ENCODE assay signal across 30 mouse cellular contexts in the genomic region with DNA sequence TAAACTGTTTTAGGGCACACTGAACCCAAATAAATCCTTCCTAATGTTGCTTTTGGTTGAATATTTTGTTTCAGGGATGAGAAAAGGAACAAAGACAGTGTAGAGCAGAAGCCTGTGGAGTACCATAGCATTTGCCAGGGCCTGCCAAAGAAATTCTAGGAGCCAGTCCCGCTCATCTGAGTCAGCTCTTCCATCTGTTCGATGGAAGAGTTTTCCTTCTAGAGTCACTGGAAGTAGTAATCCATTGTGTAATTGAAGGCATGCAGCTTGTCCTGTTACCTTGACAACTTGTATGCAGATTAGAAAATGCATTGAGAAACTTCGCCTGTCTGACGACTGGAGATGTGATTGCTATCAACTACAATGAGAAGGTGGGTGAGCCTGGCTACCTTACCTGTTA. TPM values are rescaled to one million over a fixed set of nuclear protein-coding genes. Genes with fewer than 3 reads are reported as not detected.
DNase-seq lines count a peak whose midpoint lies in the region; ATAC-seq and TF ChIP-seq lines count a peak whose summit lies in the region.
"Had no signal": no experiment of that assay in that cellular context is flagged by ENCODE, and none has a peak within 500 bp of the region (broad histone marks: within the 10 kb centered on the region; RNA-seq: fewer than 3 reads in every experiment).

No protein-coding gene starts in this region.

- 58% methylated on average over 4 of the region's 4 CpGs for WGBS in forebrain, postnatal 0 days
- 79% methylated on average over 4 of the region's 4 CpGs for WGBS in forebrain, embryonic 11.5 days

- DNase-seq in forebrain, postnatal 0 days: peak; percentile 34
- DNase-seq in forebrain, embryonic 11.5 days (ENCODE audit: low spot score): no peak
- peak; percentile 9 to 21 for DNase-seq in left cerebral cortex, adult 18-20 months (ENCODE audit: low spot score in 2 of 2)
- no peak for DNase-seq in left cerebral cortex, postnatal 4 days
- no peak for DNase-seq in MEL (ENCODE audit: low read depth, low spot score)
- peak; percentile 72 for DNase-seq in layer of hippocampus, adult 9-11 months
- DNase-seq in cerebellum, adult 18-20 months: no peak
- no peak for DNase-seq in heart, adult 11 months
- DNase-seq: adrenal gland, postnatal 14 days; cerebellum, adult 9-10 months; gastrocnemius, postnatal 14 days; heart, adult 18-20 months; heart, postnatal 10 days; kidney, adult 9 months; kidney, postnatal 25 days; lung, embryonic 14.5 days; lung, postnatal 4 days; midbrain, embryonic 14.5 days; retina, postnatal 1 day; thymus, postnatal 14 days had no signal

- no peaks in the 10 kb centered on the region for H3K4me1 ChIP-seq in forebrain, postnatal 0 days (ENCODE audit: insufficient read depth)
- no peaks in the 10 kb centered on the region for H3K4me1 ChIP-seq in forebrain, embryonic 11.5 days (replicated peaks; ENCODE audit: control insufficient read depth, insufficient read depth, low read length)
- H3K4me1 ChIP-seq in MEL (ENCODE audit: control insufficient read depth in 1 of 2, insufficient read depth in 2 of 2, low read length in 2 of 2): peaks cover 17 to 26% of the 10 kb centered on the region in 2 experiments
- H3K4me1 ChIP-seq: embryonic facial prominence, embryonic 10.5 days; heart, embryonic 12.5 days had no signal

- no peak for TF ChIP-seq EP300 in MEL (IDR thresholded peaks at IDR 0.05; ENCODE audit: low read depth in 1 of 2, low read length in 2 of 2)

- H3K36me3 ChIP-seq in forebrain, postnatal 0 days (ENCODE audit: insufficient read depth): peaks cover 93% of the 10 kb centered on the region
- H3K36me3 ChIP-seq in forebrain, embryonic 11.5 days (ENCODE audit: control insufficient read depth, insufficient read depth, low read length): peaks cover 26% of the 10 kb centered on the region; the same call in 1 of the 2 replicates
- H3K36me3 ChIP-seq in MEL (ENCODE audit: control insufficient read depth in 1 of 2, insufficient read depth in 2 of 2, low read length in 2 of 2): peaks cover 23 to 50% of the 10 kb centered on the region in 2 experiments

- no peak overlapping the region for H3K4me2 ChIP-seq in forebrain, postnatal 0 days (ENCODE audit: low read depth)
- no peak overlapping the region for H3K4me2 ChIP-seq in forebrain, embryonic 11.5 days (ENCODE audit: low read depth, low read length, severe bottlenecking)
- H3K4me2 ChIP-seq: heart, embryonic 12.5 days; lung, embryonic 14.5 days had no signal

- no peak for TF ChIP-seq RAD21 in MEL (IDR thresholded peaks at IDR 0.05; ENCODE audit: low read depth, low read length)

- H3K9ac ChIP-seq in forebrain, postnatal 0 days: no peak overlapping the region
- H3K9ac ChIP-seq in forebrain, embryonic 11.5 days (ENCODE audit: low read length): no peak overlapping the region
- no peak overlapping the region for H3K9ac ChIP-seq in MEL (ENCODE audit: control insufficient read depth, low read depth, low read length, poor library complexity, severe bottlenecking)
- H3K9ac ChIP-seq: heart, embryonic 12.5 days; liver, embryonic 14.5 days; lung, embryonic 14.5 days had no signal

- H3K79me2 ChIP-seq in MEL (ENCODE audit: control insufficient read depth, insufficient read depth, low read length, poor library complexity): no peaks in the 10 kb centered on the region

- no peaks in the 10 kb centered on the region for H3K27me3 ChIP-seq in forebrain, postnatal 0 days (ENCODE audit: insufficient read depth, low read length)
- H3K27me3 ChIP-seq in forebrain, embryonic 11.5 days (ENCODE audit: control insufficient read depth, insufficient read depth, low read length): no peaks in the 10 kb centered on the region
- H3K27me3 ChIP-seq in MEL (ENCODE audit: control insufficient read depth in 1 of 2, insufficient read depth in 2 of 2, low read length in 2 of 2): no peaks in the 10 kb centered on the region
- H3K27me3 ChIP-seq: heart, embryonic 12.5 days had no signal

- H3K4me3 ChIP-seq in forebrain, postnatal 0 days (ENCODE audit: low read depth, low read length): no peak overlapping the region
- no peak overlapping the region for H3K4me3 ChIP-seq in forebrain, embryonic 11.5 days (ENCODE audit: low read depth, low read length)
- no peak overlapping the region for H3K4me3 ChIP-seq in MEL (ENCODE audit: control insufficient read depth in 1 of 2, insufficient read depth in 1 of 2, low read depth in 2 of 2, low read length in 2 of 2)
- H3K4me3 ChIP-seq: embryonic facial prominence, embryonic 10.5 days; heart, embryonic 12.5 days had no signal

- no peak for TF ChIP-seq POLR2A in MEL (IDR thresholded peaks at IDR 0.05; ENCODE audit: control insufficient read depth in 1 of 2, insufficient read depth in 1 of 2, low read depth in 1 of 2, low read length in 2 of 2, poor library complexity in 1 of 2)

- H3K9me3 ChIP-seq in forebrain, postnatal 0 days (ENCODE audit: low read length): no peaks in the 10 kb centered on the region
- no peaks in the 10 kb centered on the region for H3K9me3 ChIP-seq in forebrain, embryonic 11.5 days (ENCODE audit: control insufficient read depth, low read length)
- no peaks in the 10 kb centered on the region for H3K9me3 ChIP-seq in MEL (replicated peaks; ENCODE audit: insufficient read depth, low read length)
- H3K9me3 ChIP-seq: embryonic facial prominence, embryonic 10.5 days; heart, embryonic 12.5 days had no signal

- H3K27ac ChIP-seq in forebrain, postnatal 0 days (ENCODE audit: low read depth, low read length): peak overlapping the region; percentile 17; the same call in 1 of the 2 replicates
- no peak overlapping the region for H3K27ac ChIP-seq in forebrain, embryonic 11.5 days (ENCODE audit: low read depth, low read length)
- H3K27ac ChIP-seq in MEL (ENCODE audit: control insufficient read depth, low read depth, low read length): peak overlapping the region; percentile 77
- H3K27ac ChIP-seq: embryonic facial prominence, embryonic 10.5 days; hindbrain, postnatal 0 days; liver, embryonic 14.5 days had no signal

- TF ChIP-seq CTCF in forebrain, postnatal 0 days (IDR thresholded peaks at IDR 0.05; ENCODE audit: low read depth): no peak
- no peak for TF ChIP-seq CTCF in MEL (IDR thresholded peaks at IDR 0.05 in 2 of 3, conservative IDR thresholded peaks at IDR 0.05 in 1 of 3; ENCODE audit: control insufficient read depth in 1 of 3, insufficient read depth in 1 of 3, low read depth in 2 of 3, low read length in 3 of 3, poor library complexity in 1 of 3, severe bottlenecking in 1 of 3)

- peak; percentile 86 for ATAC-seq in forebrain, postnatal 0 days
- no peak for ATAC-seq in forebrain, embryonic 11.5 days (replicated peaks; ENCODE audit: low FRiP score)
- ATAC-seq: forebrain, embryonic 16.5 days; hindbrain, postnatal 0 days; intestine, embryonic 16.5 days had no signal

- intact Hi-C loops in left cerebral cortex, postnatal 4 days (cut with DNase I): no loop called here

RNA-seq across cellular contexts. Expression of gene Cdc45, which starts 11.1 kb away (rescaled TPM):
- total RNA-seq in forebrain, postnatal 0 days (2014; rRNA removed): 7.0 and 11.7 TPM in 2 replicates
- 5.5 and 6.4 TPM in 2 replicates for polyA plus RNA-seq in forebrain, postnatal 0 days (2015; fragmentation: Nextera tagmentation; extraction: Ambion mirVana)
- 75.8 and 82.0 TPM in 2 replicates for polyA plus RNA-seq in forebrain, embryonic 11.5 days (2014; fragmentation: Nextera tagmentation; extraction: Ambion mirVana)
- 1 to 10 TPM in 1 of 2 experiments, under 1 TPM in 1; 0.77 to 2.0 TPM for total RNA-seq in left cerebral cortex, adult 18-20 months (2021)
- total RNA-seq in left cerebral cortex, postnatal 4 days (2021): 1 to 10 TPM; 4.9 TPM
- total RNA-seq in MEL (2012; rRNA removed): 81.1 and 90.2 TPM in 2 replicates
- 10 to 100 TPM in 1 of 2 experiments, not detected in 1; 87.4 TPM for polyA plus RNA-seq in MEL (2012; ENCODE audit: insufficient read depth in 1 of 2, insufficient read length in 2 of 2, low read depth in 1 of 2, low replicate concordance in 2 of 2, missing spikeins in 1 of 2)

RNA-seq across cellular contexts. Expression of gene Ufd1, which starts 11.3 kb away (rescaled TPM):
- total RNA-seq in forebrain, postnatal 0 days (2014; rRNA removed): 70.3 and 73.9 TPM in 2 replicates
- 124 and 134 TPM in 2 replicates for polyA plus RNA-seq in forebrain, postnatal 0 days (2015; fragmentation: Nextera tagmentation; extraction: Ambion mirVana)
- polyA plus RNA-seq in forebrain, embryonic 11.5 days (2014; fragmentation: Nextera tagmentation; extraction: Ambion mirVana): 87.5 and 102 TPM in 2 replicates
- 10 to 100 TPM; 87.5 to 97.2 TPM for total RNA-seq in left cerebral cortex, adult 18-20 months (2021)
- total RNA-seq in left cerebral cortex, postnatal 4 days (2021): 100 to 1,000 TPM in 1 of 2 experiments, 10 to 100 TPM in 1; 95.2 to 107 TPM
- total RNA-seq in MEL (2012; rRNA removed): 37.3 and 41.9 TPM in 2 replicates
- 10 to 100 TPM in 1 of 2 experiments, not detected in 1; 67.8 TPM for polyA plus RNA-seq in MEL (2012; ENCODE audit: insufficient read depth in 1 of 2, insufficient read length in 2 of 2, low read depth in 1 of 2, low replicate concordance in 2 of 2, missing spikeins in 1 of 2)

RNA-seq across cellular contexts. Expression of gene 2510002D24Rik, which starts 13.5 kb away (rescaled TPM):
- total RNA-seq in forebrain, postnatal 0 days (2014; rRNA removed): 21.2 and 25.6 TPM in 2 replicates
- 16.9 and 44.1 TPM in 2 replicates for polyA plus RNA-seq in forebrain, postnatal 0 days (2015; fragmentation: Nextera tagmentation; extraction: Ambion mirVana)
- 23.9 and 28.2 TPM in 2 replicates for polyA plus RNA-seq in forebrain, embryonic 11.5 days (2014; fragmentation: Nextera tagmentation; extraction: Ambion mirVana)
- 10 to 100 TPM; 24.1 to 26.6 TPM for total RNA-seq in left cerebral cortex, adult 18-20 months (2021)
- 10 to 100 TPM; 20.2 to 21.9 TPM for total RNA-seq in left cerebral cortex, postnatal 4 days (2021)
- 19.9 and 25.3 TPM in 2 replicates for total RNA-seq in MEL (2012; rRNA removed)
- polyA plus RNA-seq in MEL (2012; ENCODE audit: insufficient read depth in 1 of 2, insufficient read length in 2 of 2, low read depth in 1 of 2, low replicate concordance in 2 of 2, missing spikeins in 1 of 2): 10 to 100 TPM in 1 of 2 experiments, not detected in 1; 33.0 TPM

RNA-seq across cellular contexts. Expression of gene Gm28539, which starts 13.5 kb away (rescaled TPM):
- not detected in 2 replicates for total RNA-seq in forebrain, postnatal 0 days (2014; rRNA removed)
- polyA plus RNA-seq in forebrain, postnatal 0 days (2015; fragmentation: Nextera tagmentation; extraction: Ambion mirVana): not detected in 2 replicates
- not detected in 2 replicates for polyA plus RNA-seq in forebrain, embryonic 11.5 days (2014; fragmentation: Nextera tagmentation; extraction: Ambion mirVana)
- 10 to 100 TPM in 1 of 2 experiments, 1 to 10 TPM in 1; 5.6 to 13.5 TPM for total RNA-seq in left cerebral cortex, adult 18-20 months (2021)
- 10 to 100 TPM in 1 of 2 experiments, 1 to 10 TPM in 1; 8.9 to 14.3 TPM for total RNA-seq in left cerebral cortex, postnatal 4 days (2021)
- total RNA-seq in MEL (2012; rRNA removed): 1.3 and 2.9 TPM in 2 replicates
- polyA plus RNA-seq in MEL (2012; ENCODE audit: insufficient read depth in 1 of 2, insufficient read length in 2 of 2, low read depth in 1 of 2, low replicate concordance in 2 of 2, missing spikeins in 1 of 2): 10 to 100 TPM in 1 of 2 experiments, not detected in 1; 13.9 TPM
- total RNA-seq: common myeloid progenitor, adult 5-6 weeks; hindbrain, postnatal 0 days; megakaryocyte-erythroid progenitor cell, adult 5-6 weeks had no signal
- polyA plus RNA-seq: embryonic facial prominence, embryonic 10.5 days; forebrain, embryonic 16.5 days; heart, embryonic 12.5 days; hindbrain, embryonic 11.5 days; hindbrain, postnatal 0 days; intestine, embryonic 16.5 days; liver, embryonic 14.5 days; lung, embryonic 14.5 days; midbrain, embryonic 14.5 days; neural tube, embryonic 11.5 days had no signal

RNA-seq across cellular contexts. Expression of gene Cldn5, which starts 46.3 kb away (rescaled TPM):
- total RNA-seq in forebrain, postnatal 0 days (2014; rRNA removed): 153 and 182 TPM in 2 replicates
- polyA plus RNA-seq in forebrain, postnatal 0 days (2015; fragmentation: Nextera tagmentation; extraction: Ambion mirVana): 126 and 137 TPM in 2 replicates
- polyA plus RNA-seq in forebrain, embryonic 11.5 days (2014; fragmentation: Nextera tagmentation; extraction: Ambion mirVana): 21.1 and 25.8 TPM in 2 replicates
- 10 to 100 TPM; 47.2 to 51.8 TPM for total RNA-seq in left cerebral cortex, adult 18-20 months (2021)
- 10 to 100 TPM; 84.4 to 97.1 TPM for total RNA-seq in left cerebral cortex, postnatal 4 days (2021)
- not detected in 2 replicates for total RNA-seq in MEL (2012; rRNA removed)
- not detected for polyA plus RNA-seq in MEL (2012; ENCODE audit: insufficient read depth in 1 of 2, insufficient read length in 2 of 2, low read depth in 1 of 2, low replicate concordance in 2 of 2, missing spikeins in 1 of 2)
- total RNA-seq: common myeloid progenitor, adult 5-6 weeks; megakaryocyte-erythroid progenitor cell, adult 5-6 weeks had no signal

Comparison
In these comparisons a context has a peak if more than half of its experiments do, and no peak if none do; other contexts are left out.
1. DNase-seq: peak in forebrain, postnatal 0 days (single experiment), left cerebral cortex, adult 18-20 months (2 of 2) and layer of hippocampus, adult 9-11 months (single experiment); none in forebrain, embryonic 11.5 days (single experiment), left cerebral cortex, postnatal 4 days (single experiment), MEL (single experiment), cerebellum, adult 18-20 months (0 of 2) and heart, adult 11 months (single experiment).